Mouse (Mus musculus) liver, postnatal 0 days (tissue): ENCODE measurements around the gene Gm17018. TPM values are rescaled to one million over a fixed set of nuclear protein-coding genes. Genes with fewer than 3 reads are reported as not detected.

Source experiments
- ATAC-seq: fragments of 200-750 bp; cut with Nextera tagmentation; 2 replicates; pipeline ENCODE4 v1.8.0; 2017; ENCODE audit warnings: mild to moderate bottlenecking, moderate library complexity
- DNase-seq: peaks from one replicate; pipeline ENCODE4 v3.0.0-alpha.2; 2016
- H3K27ac ChIP-seq: fragments of 300-500 bp; sonication (generic); 2 replicates; pipeline ENCODE4 v1.5.1; 2014; ENCODE audit warnings: antibody characterized with exemption, moderate library complexity, mild to moderate bottlenecking, low read depth
- H3K27me3 ChIP-seq: fragments of 300-500 bp; sonication (generic); 2 replicates; pipeline ENCODE4 v1.6.1; 2014; ENCODE audit warnings: low read length, control low read depth, mixed read lengths; ENCODE audit not compliant: insufficient read depth
- H3K36me3 ChIP-seq: fragments of 300-500 bp; sonication (generic); replicated peaks from 2 replicates; pipeline ENCODE4 v1.6.1; 2014; ENCODE audit warnings: mild to moderate bottlenecking, control low read depth, low read length, moderate library complexity, mixed read lengths; ENCODE audit not compliant: insufficient read depth
- H3K4me1 ChIP-seq: fragments of 300-500 bp; sonication (generic); 2 replicates; pipeline ENCODE4 v1.6.1; 2014; ENCODE audit warnings: antibody characterized with exemption, mild to moderate bottlenecking, control low read depth; ENCODE audit not compliant: insufficient read depth
- H3K4me2 ChIP-seq: fragments of 300-500 bp; sonication (generic); 2 replicates; pipeline ENCODE4 v1.6.1; 2014; ENCODE audit warnings: low read depth, mild to moderate bottlenecking, low read length, moderate library complexity, mixed read lengths
- H3K4me3 ChIP-seq: fragments of 300-500 bp; sonication (generic); 2 replicates; pipeline ENCODE4 v1.5.1; 2014; ENCODE audit warnings: low read depth, low read length
- H3K9ac ChIP-seq: fragments of 300-500 bp; sonication (generic); replicated peaks from 2 replicates; pipeline ENCODE4 v1.6.1; 2014; ENCODE audit warnings: mild to moderate bottlenecking, moderate library complexity
- H3K9me3 ChIP-seq: fragments of 300-500 bp; sonication (generic); 2 replicates; pipeline ENCODE4 v1.6.1; 2016; ENCODE audit warnings: mild to moderate bottlenecking, control low read depth, low read length, mixed read lengths
- CTCF ChIP-seq: sonication (generic); IDR thresholded peaks from 2 replicates; pipeline ENCODE4 v1.5.1; 2016; ENCODE audit warnings: antibody characterized with exemption, low read depth
- EP300 ChIP-seq: IDR thresholded peaks from 2 replicates; pipeline ENCODE4 v1.6.1; 2016; ENCODE audit warnings: antibody characterized with exemption, low read depth, mild to moderate bottlenecking
- WGBS: fragments of 180-500 bp; shearing (Covaris S2); extraction: QIAGEN DNeasy Blood & Tissue Kit; methylation state at CpG from one replicate; pipeline ENCODE4 v1.1.7; 2014; ENCODE audit not compliant: insufficient replicate concordance; 5-methylcytosine and 5-hydroxymethylcytosine counted together
- polyA plus RNA-seq: library from polyadenylated mRNA; unstranded; fragments of >200 nt; fragmentation: Nextera tagmentation; extraction: Ambion mirVana; gene quantifications from 2 replicates; pipeline ENCODE4 v1.2.1, GENCODE M21; 2015

The Gm17018 gene
- polyA plus RNA-seq, 1 experiment from 2014 or later = 13.1 TPM

DNA sequence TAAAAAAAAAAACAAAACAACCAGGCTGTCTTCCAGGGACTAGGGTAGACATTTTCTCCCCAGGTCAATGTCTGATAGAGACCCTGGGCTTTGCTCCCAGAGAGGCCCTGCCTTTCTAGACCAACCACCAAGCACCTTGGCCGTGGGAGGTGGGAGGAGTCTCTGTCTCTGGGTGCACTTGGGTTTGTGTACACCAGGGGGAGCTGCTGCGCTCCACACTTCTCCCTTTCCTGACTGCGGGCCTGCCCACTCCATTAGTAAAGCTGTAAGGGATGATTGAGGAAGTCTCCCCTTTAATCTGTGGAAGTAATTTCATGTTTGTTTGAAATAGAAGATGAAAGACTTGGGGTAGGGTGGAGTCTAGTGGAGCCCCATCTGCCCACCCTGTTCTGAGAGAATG, 20.8 kb downstream of the Gm17018 start:
- H3K4me3 ChIP-seq = no peak overlapping the region
- no peak overlapping the region for H3K27ac ChIP-seq
- H3K9ac ChIP-seq = no peak overlapping the region
- WGBS = 52% methylated on average over 3 of the region's 3 CpGs
- ATAC-seq = peak; percentile 66
- peaks cover 16% of the 10 kb centered on the region for H3K36me3 ChIP-seq
- no peaks in the 10 kb centered on the region for H3K9me3 ChIP-seq
- peaks cover 11% of the 10 kb centered on the region for H3K4me1 ChIP-seq
- peak; percentile 81 for DNase-seq
- TF ChIP-seq CTCF (peak; percentile 85), EP300 (no peak)
- H3K27me3 ChIP-seq = no peaks in the 10 kb centered on the region
- H3K4me2 ChIP-seq = no peak overlapping the region

- 68% methylated on average over 8 of the region's 8 CpGs for WGBS
- Histone ChIP-seq H3K4me2 (no peak overlapping the region), H3K36me3 (peaks cover 13% of the 10 kb centered on the region), H3K9me3 (no peaks in the 10 kb centered on the region), H3K4me1 (peaks cover 1% of the 10 kb centered on the region; the same call in 1 of the 2 replicates), H3K27me3 (no peaks in the 10 kb centered on the region), H3K4me3 (no peak overlapping the region), H3K27ac (no peak overlapping the region), H3K9ac (no peak overlapping the region)
- ATAC-seq = no peak
- TF ChIP-seq EP300 = no peak
- no peak for TF ChIP-seq CTCF
- no peak for DNase-seq
Observed at GRCm38 (mm10) chr19:45582161-45582560, 21.7 kb downstream of the Gm17018 start.

DNA sequence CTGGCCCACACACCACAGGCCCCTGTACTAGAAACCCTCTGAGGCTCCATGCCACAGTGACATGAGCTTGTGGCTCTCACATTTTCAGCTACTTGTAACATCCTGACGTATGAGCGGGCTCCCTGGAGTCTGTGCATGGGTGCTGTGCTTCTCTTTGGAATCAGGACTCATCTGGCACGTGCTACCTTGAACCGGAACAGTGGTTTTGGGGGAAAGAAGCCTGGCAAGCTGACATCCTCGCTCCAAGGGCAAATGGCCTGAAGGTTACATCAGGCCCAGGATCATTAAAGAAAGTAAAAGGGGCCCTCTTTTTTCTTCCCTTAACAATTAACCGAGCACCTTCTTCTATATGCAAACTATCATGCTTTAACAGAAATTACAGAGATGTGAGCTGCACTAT, 22.7 kb downstream of the Gm17018 start:
- H3K27me3 ChIP-seq = no peaks in the 10 kb centered on the region
- peaks cover 10% of the 10 kb centered on the region for H3K36me3 ChIP-seq
- H3K27ac ChIP-seq = no peak overlapping the region
- no peak for ATAC-seq
- H3K9me3 ChIP-seq = no peaks in the 10 kb centered on the region
- no peak overlapping the region for H3K9ac ChIP-seq
- 96% methylated on average over 6 of the region's 6 CpGs for WGBS
- no peak overlapping the region for H3K4me2 ChIP-seq
- DNase-seq = no peak
- TF ChIP-seq EP300 (no peak), CTCF (no peak)
- H3K4me3 ChIP-seq = no peak overlapping the region
- no peaks in the 10 kb centered on the region for H3K4me1 ChIP-seq

GRCm38 (mm10) chr19:45584856-45585620, 24.6 kb downstream of the Gm17018 start:
- WGBS = 48% methylated on average over 9 of the region's 9 CpGs
- DNase-seq = no peak
- H3K27ac ChIP-seq = no peak overlapping the region
- no peak overlapping the region for H3K4me3 ChIP-seq
- no peaks in the 10 kb centered on the region for H3K36me3 ChIP-seq
- H3K27me3 ChIP-seq = no peaks in the 10 kb centered on the region
- no peak overlapping the region for H3K9ac ChIP-seq
- no peak for ATAC-seq
- H3K4me1 ChIP-seq = no peaks in the 10 kb centered on the region
- no peaks in the 10 kb centered on the region for H3K9me3 ChIP-seq
- no peak overlapping the region; the same call in 1 of the 2 replicates for H3K4me2 ChIP-seq
- no peak for TF ChIP-seq CTCF
- TF ChIP-seq EP300 = no peak

GRCm38 (mm10) chr19:45586850-45587249, 26.4 kb downstream of the Gm17018 start:
- Histone ChIP-seq H3K4me2 (no peak overlapping the region), H3K27ac (no peak overlapping the region), H3K4me1 (no peaks in the 10 kb centered on the region), H3K9ac (no peak overlapping the region), H3K9me3 (no peaks in the 10 kb centered on the region), H3K36me3 (no peaks in the 10 kb centered on the region), H3K4me3 (no peak overlapping the region), H3K27me3 (no peaks in the 10 kb centered on the region)
- ATAC-seq (no peak), DNase-seq (no peak)
- no peak for TF ChIP-seq EP300
- TF ChIP-seq CTCF = no peak
- WGBS = 81% methylated on average over 3 of the region's 3 CpGs

DNA sequence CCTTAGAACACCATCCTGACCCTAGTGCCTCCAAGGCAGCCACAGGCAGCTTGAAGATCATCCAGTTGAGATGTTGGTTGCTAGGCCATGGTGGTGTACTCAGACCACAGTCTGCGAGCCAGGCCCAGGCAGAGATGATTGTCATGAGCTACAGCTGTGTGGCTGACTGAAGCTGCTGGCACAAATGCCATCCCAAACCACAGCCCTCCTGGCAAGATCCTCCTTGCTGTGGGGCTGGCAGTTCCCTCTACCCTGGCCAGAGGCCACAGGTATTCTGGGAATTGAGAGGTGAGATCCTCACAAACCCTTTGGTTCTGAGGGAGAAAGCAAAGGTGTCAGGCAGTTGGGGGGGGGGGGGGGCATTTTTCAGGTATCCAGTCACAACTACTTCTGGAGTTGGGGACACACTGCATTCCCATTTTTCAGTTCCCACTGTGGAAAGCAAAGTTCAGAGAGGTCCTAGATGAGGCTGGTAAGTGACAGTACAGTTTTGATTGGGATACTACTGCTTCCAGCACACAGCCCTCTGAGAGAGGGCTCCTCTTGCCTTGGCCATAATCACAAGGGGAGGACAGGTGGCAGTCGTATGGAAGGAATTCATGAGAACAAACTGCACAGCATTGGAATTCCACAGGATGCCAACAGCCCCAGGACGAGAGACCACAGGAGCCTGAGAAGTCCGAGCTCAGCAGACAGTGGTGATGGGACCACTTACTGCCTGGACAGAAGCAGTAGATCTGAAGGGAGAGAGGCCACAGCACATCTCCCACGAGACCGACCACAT, 27.3 kb downstream of the Gm17018 start:
- Histone ChIP-seq H3K27ac (no peak overlapping the region), H3K36me3 (no peaks in the 10 kb centered on the region), H3K4me3 (no peak overlapping the region), H3K27me3 (no peaks in the 10 kb centered on the region), H3K4me1 (no peaks in the 10 kb centered on the region), H3K9me3 (no peaks in the 10 kb centered on the region), H3K9ac (no peak overlapping the region), H3K4me2 (no peak overlapping the region)
- DNase-seq = no peak
- 85% methylated on average over 6 of the region's 6 CpGs for WGBS
- TF ChIP-seq CTCF (no peak), EP300 (no peak)
- no peak for ATAC-seq
